Mouse (Mus musculus) heart, postnatal 0 days (tissue): Measurements from ENCODE around the gene Ptprc. TPM values are rescaled to one million over a fixed set of nuclear protein-coding genes. Genes with fewer than 3 reads are reported as not detected.

Source experiments
- ATAC-seq: fragments of 200-750 bp; cut with Nextera tagmentation; 2 replicates; pipeline ENCODE4 v1.8.0; 2017; ENCODE audit warnings: low read depth, moderate number of reproducible peaks, moderate library complexity; ENCODE audit not compliant: insufficient read depth
- DNase-seq: peaks from one replicate; pipeline ENCODE4 v3.0.0-alpha.2; 2016; ENCODE audit warnings: low spot score
- H3K27ac ChIP-seq: fragments of 300-500 bp; sonication (generic); 2 replicates; pipeline ENCODE4 v1.5.1; 2014; ENCODE audit warnings: low read depth, mild to moderate bottlenecking
- H3K27me3 ChIP-seq: fragments of 300-500 bp; sonication (generic); 2 replicates; pipeline ENCODE4 v1.6.1; 2014; ENCODE audit warnings: low read length, mixed read lengths; ENCODE audit not compliant: control insufficient read depth, insufficient read depth
- H3K36me3 ChIP-seq: fragments of 300-500 bp; sonication (generic); replicated peaks from 2 replicates; pipeline ENCODE4 v1.6.1; 2014; ENCODE audit warnings: low read length, mixed read lengths; ENCODE audit not compliant: control insufficient read depth, insufficient read depth
- H3K4me1 ChIP-seq: fragments of 300-500 bp; sonication (generic); 2 replicates; pipeline ENCODE4 v1.6.1; 2014; ENCODE audit warnings: antibody characterized with exemption; ENCODE audit not compliant: control insufficient read depth, insufficient read depth
- H3K4me2 ChIP-seq: fragments of 300-500 bp; sonication (generic); 2 replicates; pipeline ENCODE4 v1.6.1; 2014; ENCODE audit warnings: low read depth, mild to moderate bottlenecking, low read length, moderate library complexity
- H3K4me3 ChIP-seq: fragments of 300-500 bp; sonication (generic); 2 replicates; pipeline ENCODE4 v1.5.1; 2014; ENCODE audit warnings: low read depth, low read length
- H3K9ac ChIP-seq: fragments of 300-500 bp; sonication (generic); replicated peaks from 2 replicates; pipeline ENCODE4 v1.6.1; 2014; ENCODE audit warnings: low read depth, low read length, mixed read lengths
- H3K9me3 ChIP-seq: fragments of 300-500 bp; sonication (generic); replicated peaks from 2 replicates; pipeline ENCODE4 v1.6.1; 2016; ENCODE audit warnings: low read length; ENCODE audit not compliant: control insufficient read depth
- CTCF ChIP-seq: IDR thresholded peaks from 2 replicates; pipeline ENCODE4 v1.5.1; 2016; ENCODE audit warnings: antibody characterized with exemption, control low read depth, low read depth
- EP300 ChIP-seq: IDR thresholded peaks from 2 replicates; pipeline ENCODE4 v1.6.1; 2016; ENCODE audit warnings: antibody characterized with exemption, low read depth
- WGBS: fragments of 180-500 bp; shearing (Covaris S2); extraction: QIAGEN DNeasy Blood & Tissue Kit; methylation state at CpG from one replicate; pipeline ENCODE4 v1.1.7; 2014; 5-methylcytosine and 5-hydroxymethylcytosine counted together
- polyA plus RNA-seq: library from polyadenylated mRNA; unstranded; fragments of >200 nt; fragmentation: Nextera tagmentation; extraction: Ambion mirVana; gene quantifications from 2 replicates; pipeline ENCODE4 v1.2.1, GENCODE M21; 2015
- total RNA-seq: library from RNA; depleted of rRNA; stranded (reverse); fragments of >200 nt; gene quantifications from 2 replicates; pipeline ENCODE4 v1.2.3, GENCODE M21; 2014; ENCODE audit warnings: low replicate concordance; rRNA removed

Gene Ptprc
- total and polyA plus RNA-seq, 2 experiments from 2014 or later = 1.2 to 2.3 TPM

- TF ChIP-seq CTCF (no peak), EP300 (no peak)
- no peak overlapping the region for H3K27ac ChIP-seq
- DNase-seq (no peak), ATAC-seq (no peak)
- no peak overlapping the region for H3K4me2 ChIP-seq
- H3K4me3 ChIP-seq = no peak overlapping the region
- no peaks in the 10 kb centered on the region for H3K9me3 ChIP-seq
- H3K36me3 ChIP-seq = no peaks in the 10 kb centered on the region
- whole genome bisulfite sequencing = 70% methylated on average over 11 of the region's 11 CpGs
- H3K4me1 ChIP-seq = no peaks in the 10 kb centered on the region
- no peaks in the 10 kb centered on the region for H3K27me3 ChIP-seq
- no peak overlapping the region for H3K9ac ChIP-seq
Measured at GRCm38 (mm10) chr1:138021962-138022917, 153.3 kb downstream of the Ptprc start.

Other genes with a start within 250 kb of the Ptprc start
- gene Atp6v1g3, start 98.0 kb upstream of the Ptprc start, total RNA-seq = not detected in 2 replicates
- gene Atp6v1g3, start 98.0 kb upstream of the Ptprc start, polyA plus RNA-seq = not detected in 2 replicates